Mouse (Mus musculus) kidney, adult 11 months (tissue): ENCODE measurements around the gene Dock1.

ENCODE experiments used
- DNase-seq: peaks from one replicate; pipeline ENCODE4 v3.0.0; 2022

The Dock1 gene

DNA sequence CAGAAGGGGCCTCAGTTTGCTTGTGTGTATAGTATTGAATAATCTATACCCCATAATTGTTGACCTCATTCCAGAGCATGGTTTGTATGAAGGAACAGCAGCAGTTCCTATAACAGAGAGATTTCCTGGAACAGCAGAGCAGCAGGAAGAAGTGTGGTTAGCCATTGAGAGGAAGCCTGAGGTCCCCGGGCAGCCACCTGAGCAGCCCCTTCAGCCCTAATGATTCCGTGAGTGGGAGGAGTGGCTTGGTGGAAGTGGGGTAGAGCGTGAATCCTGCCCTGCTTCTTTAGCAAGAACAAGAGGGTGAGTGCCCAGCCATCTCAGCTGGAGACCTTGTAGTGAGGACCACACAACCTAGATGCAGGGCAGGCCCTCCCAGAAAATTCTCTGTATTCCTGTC is 398.4 kb downstream of the Dock1 start:
- no peak for DNase-seq

- peak; percentile 56 for DNase-seq
Observed at GRCm38 (mm10) chr7:135076904-135077303, 406.4 kb downstream of the Dock1 start.

- DNase-seq, result no peak
Observed at GRCm38 (mm10) chr7:135077340-135077739, 406.9 kb downstream of the Dock1 start.

DNA sequence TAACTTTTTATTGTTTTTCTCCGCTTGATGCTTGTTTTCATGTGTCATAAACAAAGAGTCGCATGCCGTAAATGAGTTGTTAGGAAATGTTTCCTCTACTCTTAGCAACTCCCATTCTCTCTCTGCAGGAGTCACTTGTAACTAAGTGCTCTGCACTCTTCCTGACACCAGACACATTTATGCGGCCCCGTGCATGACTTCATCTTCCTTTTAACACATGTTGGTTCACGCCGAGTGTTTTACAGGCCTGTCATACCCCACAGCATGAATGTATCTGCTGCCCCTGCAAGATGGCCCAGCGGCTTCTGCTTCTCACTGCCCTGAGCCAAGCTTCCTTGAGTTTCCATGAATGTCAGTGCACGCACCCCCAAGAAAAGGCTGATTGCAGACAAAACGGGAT is 407.4 kb downstream of the Dock1 start:
- no peak for DNase-seq

DNA sequence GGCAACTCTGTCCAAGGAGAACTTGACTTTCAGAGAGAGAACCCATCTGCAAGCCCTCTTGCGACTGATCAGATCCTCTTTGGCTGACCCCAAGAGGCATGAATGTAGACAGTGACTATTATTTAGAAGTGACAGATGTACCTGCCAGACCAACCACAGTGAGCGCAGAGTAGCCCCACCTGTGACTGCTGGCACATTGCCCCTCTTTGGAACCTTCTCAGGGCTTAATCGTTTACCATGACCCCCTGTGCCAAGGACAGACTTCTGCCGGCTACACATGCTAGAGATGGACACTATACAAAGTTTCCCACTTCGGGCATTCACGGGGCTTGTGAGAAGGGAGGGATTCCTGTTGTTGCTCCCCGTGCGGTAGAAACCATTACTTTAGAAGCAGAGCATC is 413.0 kb downstream of the Dock1 start:
- DNase-seq, result peak; percentile 50

GRCm38 (mm10) chr7:135084069-135084468 is 413.6 kb downstream of the Dock1 start:
- DNase-seq, result no peak

DNA sequence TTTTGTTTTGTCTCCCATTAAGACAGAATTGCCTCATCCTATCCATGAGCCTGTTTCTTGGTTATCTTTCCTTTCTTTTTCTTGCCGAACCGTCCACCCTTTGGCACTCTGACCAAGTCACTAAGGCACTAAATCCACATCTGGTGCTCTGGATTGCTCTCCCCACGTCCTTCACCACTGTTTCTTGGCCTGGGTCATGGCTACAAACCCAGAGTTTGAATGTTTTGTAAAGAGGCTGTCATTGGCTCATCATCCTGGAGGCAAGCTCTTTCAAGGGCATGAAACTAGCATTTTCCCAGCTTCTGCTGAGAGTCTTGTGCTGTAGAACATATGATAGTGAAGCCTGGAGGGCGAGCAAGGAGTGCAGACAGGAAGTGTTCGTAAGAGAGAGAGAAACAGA is 416.1 kb downstream of the Dock1 start:
- no peak for DNase-seq

DNA sequence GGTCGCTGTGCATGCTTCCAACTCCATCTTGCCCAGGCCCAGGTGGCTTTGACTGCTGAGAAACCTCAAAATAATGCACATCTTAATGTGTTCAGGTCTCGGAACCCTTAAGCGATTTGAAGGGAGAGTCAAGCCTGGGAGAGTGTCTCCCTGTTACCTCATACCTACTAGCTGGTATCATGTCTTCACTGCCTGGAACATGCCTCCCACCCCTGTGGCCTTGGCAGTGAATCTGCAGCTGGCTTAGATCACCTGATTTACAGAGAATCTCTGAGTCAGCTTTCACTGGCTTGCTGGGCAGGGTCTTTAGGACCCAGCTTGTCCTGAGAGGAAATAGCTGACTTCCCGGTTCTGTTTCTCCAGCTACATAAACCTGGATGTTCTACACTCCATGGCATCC is 419.2 kb downstream of the Dock1 start:
- no peak for DNase-seq

- no peak for DNase-seq
Observed at GRCm38 (mm10) chr7:135093851-135094250, 423.4 kb downstream of the Dock1 start.

DNA sequence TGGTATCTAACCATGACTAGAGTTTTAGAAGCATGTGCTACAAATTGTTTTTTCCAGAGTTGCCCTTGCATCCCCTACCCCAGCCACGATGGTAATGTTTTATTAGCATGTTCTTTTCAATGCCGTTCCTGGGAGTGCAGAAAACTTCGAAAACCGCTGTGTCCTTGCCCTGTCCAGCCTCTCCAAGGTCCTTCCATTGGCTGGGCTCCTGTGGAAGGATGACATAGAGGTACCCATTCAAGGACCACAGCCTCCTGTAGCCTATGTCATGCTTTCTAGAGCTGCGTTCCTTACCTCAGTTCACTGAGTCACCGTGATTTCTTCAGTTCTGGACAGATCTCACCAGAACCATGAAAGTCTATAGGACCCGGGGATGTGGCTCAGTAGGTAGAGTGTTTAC is 431.5 kb downstream of the Dock1 start:
- DNase-seq, result no peak

DNA sequence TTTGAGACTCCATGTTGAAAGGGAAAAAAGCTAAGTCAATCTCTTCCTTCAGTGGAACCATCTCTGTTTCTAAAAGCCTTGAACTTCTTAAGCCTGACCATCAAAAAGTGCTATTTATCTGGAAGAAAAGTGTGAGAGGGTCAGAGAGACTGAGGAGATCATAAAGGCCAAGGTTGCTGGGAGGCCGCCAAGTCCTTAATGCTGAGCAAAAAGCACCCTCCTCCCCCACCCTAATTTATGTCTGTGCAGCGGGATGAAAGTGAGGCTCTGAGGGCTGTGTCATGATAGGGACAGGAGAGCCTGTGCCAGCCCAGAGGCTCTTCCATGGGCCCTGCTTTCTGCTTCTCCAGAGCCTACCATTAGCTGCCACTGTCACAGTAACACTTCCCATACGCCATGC is 436.1 kb downstream of the Dock1 start:
- DNase-seq, result no peak

DNA sequence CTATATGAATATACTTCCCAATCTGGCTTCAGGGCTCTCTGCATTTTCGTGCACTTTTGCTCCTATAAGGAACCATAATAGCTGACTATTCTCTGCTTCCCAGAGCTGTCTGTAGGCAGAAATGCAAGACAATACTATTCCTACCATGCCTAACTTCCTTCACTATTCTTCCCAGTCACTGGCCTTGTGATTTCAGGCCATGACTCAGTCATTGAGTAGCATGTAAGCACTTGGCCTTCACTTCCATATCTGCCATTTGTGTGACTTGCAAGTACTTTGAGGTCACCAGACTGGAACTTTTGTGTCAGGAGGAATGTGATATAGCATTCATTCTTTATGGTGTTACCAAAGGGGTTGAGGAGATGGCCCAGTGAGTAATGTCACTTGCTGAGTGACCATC is 439.9 kb downstream of the Dock1 start:
- DNase-seq, result no peak

- no peak for DNase-seq
Observed at GRCm38 (mm10) chr7:135125296-135126065, 455.0 kb downstream of the Dock1 start.

DNA sequence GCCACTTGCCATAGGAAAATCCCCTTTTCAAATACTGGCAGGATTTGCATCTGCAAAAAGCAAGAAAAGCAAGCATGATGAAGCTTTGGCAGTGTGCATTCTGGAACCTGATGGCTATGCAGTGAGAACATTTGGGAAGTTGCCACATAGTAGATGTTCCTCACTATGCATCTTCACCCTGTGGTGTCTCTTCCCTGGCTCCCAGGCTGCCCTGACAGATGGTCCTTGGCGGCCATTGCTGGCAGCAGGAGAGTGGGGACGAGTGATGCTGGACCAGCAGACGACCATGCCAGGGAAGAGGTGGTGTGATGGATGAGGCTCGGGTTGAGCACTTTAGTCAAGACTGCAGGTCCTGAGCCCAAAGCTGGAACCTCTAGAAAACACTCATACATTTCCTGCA is 462.0 kb downstream of the Dock1 start:
- no peak for DNase-seq

DNA sequence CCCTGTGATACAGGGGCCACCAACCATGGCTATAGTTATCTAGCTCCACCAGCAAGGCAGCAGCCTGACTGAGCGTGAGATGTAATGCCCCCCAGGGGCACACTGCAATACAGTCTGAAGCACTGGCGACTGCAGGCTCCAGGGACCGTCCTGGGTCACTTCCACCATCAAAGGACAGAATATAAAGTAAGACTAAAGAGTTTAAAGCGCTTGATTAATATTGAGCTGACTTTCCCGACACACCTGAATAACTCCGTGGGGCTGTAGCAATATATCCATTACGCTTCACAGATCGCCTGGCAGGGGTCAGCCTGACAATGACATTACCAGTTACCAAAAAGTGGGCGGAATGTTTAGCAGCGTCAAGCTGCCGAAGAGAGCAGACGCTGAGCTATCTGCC is 464.2 kb downstream of the Dock1 start:
- peak; percentile 12 for DNase-seq

DNA sequence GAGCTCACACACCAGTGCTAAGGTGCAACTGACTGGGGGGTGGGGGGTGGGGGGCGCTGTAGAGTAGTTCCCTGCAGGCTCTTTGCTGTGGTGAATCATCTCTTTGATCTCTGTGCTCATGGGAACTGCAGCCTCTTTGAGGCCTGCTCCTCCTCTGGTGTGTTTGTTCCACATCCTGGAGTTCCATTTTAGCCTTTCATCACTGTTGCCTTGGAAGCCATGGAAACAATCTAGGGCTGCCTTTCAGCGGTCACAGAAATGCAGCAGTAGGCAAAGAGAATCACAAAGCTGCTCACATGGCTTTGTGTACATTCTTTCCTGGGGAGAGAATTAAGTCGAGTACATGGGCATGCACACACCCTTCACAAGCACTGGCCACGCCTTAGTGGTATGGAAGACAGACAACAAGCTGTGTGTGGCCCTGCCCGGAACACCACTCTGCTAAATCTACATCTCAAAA is 468.7 kb downstream of the Dock1 start:
- DNase-seq, result no peak

- DNase-seq, result no peak
Observed at GRCm38 (mm10) chr7:135144731-135145130, 474.3 kb downstream of the Dock1 start.

- DNase-seq, result no peak
Observed at GRCm38 (mm10) chr7:135150926-135151325, 480.5 kb downstream of the Dock1 start.

DNA sequence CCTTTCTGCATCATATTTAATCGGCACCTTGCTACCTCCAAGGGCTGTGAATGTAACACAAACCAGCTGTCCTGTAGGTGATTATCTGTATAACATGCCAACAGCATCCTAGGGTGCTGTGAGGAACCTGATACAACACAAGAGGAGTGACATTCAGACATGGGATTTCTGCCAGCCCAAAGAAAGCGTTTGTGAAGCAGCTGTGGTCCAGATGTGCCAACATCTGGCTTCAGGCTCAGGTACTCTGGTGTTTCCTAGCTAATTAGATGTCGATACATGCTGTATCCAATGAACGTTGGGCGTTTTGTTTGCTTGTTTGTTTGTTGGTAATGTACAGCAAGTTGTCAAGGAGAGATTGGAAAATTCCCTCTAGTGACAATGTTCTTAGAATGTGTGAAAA is 487.1 kb downstream of the Dock1 start:
- DNase-seq, result no peak

DNA sequence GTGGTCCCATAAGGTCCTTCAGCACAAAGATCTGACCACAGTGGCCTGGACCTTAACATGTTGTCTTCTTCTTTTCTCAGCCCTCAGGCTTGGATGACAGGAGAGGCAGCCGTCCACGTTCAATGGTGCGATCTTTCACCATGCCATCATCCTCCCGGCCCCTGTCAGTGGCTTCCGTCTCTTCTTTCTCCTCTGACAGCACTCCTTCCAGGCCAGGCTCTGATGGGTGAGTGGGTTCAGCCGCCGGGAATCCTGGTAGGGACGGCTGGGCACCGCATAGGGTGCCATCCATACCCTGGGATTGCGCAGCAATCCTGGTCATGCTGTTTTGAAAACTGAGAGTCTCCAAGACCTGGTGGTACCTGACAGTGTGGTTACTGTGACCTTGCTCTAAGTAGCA is 487.9 kb downstream of the Dock1 start:
- no peak for DNase-seq

- DNase-seq, result no peak
Observed at GRCm38 (mm10) chr7:135159606-135160005, 489.2 kb downstream of the Dock1 start.

DNA sequence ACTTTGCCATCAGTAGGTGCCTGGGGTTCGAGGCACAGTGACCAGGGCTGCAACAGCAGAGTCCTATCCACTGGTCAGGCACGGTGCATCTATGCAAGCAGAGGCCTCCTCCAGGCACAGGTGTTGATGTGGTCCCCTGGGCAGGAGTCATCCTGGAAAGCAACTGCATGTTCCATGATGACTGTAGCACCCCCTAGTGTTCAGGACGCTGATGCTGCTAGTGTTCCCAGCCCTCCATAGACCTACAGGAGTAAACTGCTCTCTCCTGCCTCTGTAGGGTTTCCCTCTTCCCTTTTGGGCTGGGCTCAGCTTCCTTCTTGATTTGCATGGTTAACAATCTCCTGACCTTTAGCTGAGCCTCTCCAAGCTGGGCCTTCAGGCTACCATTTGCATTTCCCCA is 494.7 kb downstream of the Dock1 start:
- peak; percentile 28 for DNase-seq

DNA sequence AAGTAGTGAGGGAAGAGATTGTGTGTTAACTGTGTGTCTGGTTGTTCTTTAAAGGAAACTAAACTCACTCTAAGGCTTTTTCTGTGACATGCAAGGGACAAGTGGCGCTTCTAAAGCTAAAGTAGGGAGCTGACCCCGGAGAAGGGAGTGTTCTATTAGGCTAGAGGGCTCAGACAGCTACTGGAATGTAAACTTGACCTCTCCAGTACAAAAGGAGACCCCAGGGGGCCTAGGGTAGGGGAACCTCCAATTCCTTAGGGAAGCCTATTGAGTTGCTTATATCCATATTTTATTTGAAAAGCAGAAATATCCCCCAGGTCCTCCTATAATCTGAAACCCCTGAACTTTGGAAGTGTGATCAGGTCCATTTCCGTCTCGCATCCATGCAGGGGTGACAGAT is 499.5 kb downstream of the Dock1 start:
- DNase-seq, result no peak

GRCm38 (mm10) chr7:135172219-135172618 is 501.8 kb downstream of the Dock1 start:
- DNase-seq, result peak; percentile 7

GRCm38 (mm10) chr7:135194190-135194589 is 523.7 kb downstream of the Dock1 start:
- no peak for DNase-seq
